Mouse (Mus musculus): Measurements from ENCODE around the gene 1300017J02Rik.

DNA sequence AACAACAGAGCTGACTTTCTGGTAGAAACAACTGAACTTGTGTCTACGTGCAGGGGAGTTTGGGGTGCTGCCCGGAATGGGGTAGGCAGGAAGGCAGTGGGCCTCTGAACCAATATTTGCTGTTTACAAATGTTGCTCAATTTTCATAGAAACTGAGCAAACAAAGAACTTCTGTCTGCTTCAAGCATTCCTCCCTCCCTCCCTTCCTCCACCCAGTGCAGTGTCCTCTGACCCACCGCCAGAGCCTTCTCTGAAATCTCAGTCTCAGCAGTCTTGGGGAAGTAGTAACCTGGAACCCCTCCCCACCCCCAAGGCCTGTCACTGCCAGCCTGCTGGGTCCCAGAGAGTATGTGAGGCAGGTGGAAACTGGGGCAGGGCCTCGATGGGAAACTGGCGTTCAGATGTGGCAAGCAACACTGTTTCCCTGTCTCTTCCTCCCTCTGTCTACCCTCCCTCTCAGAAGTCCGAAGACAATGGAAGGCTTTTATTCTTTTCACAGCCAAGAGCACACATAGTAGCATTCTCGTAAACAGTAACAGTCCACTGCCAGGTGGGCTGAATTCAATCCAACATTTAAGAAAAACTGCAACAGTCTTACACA, 70.2 kb downstream of the 1300017J02Rik start:
- TF ChIP-seq CTCF (IDR thresholded peaks at IDR 0.05; ENCODE audit: low read depth) (no peak), EP300 (IDR thresholded peaks at IDR 0.05; ENCODE audit: low read depth) (no peak)

Data from heart, postnatal 0 days (tissue).